Mouse (Mus musculus): ENCODE measurements at regions not wholly inside any gene's neighbourhood (a gene's known extent, or its start where the extent isn't known, plus 50 kb on each side); places are given as distances from the start of the nearest gene placed in this dataset.

GRCm38 (mm10) chr8:96393024-96393423 is 504.7 kb upstream of the Got2 start:
- 86% methylated on average over 4 of the region's 4 CpGs for WGBS
- Histone ChIP-seq H3K27ac (ENCODE audit: low read depth, low read length) (no peak overlapping the region), H3K9me3 (ENCODE audit: control insufficient read depth, low read length) (no peaks in the 10 kb centered on the region), H3K4me2 (replicated peaks; ENCODE audit: low read depth, low read length) (no peak overlapping the region), H3K27me3 (ENCODE audit: control insufficient read depth, insufficient read depth, low read length) (no peaks in the 10 kb centered on the region), H3K4me1 (ENCODE audit: control insufficient read depth, insufficient read depth, low read length) (no peaks in the 10 kb centered on the region), H3K4me3 (ENCODE audit: low read length) (no peak overlapping the region), H3K36me3 (ENCODE audit: control insufficient read depth, insufficient read depth, low read length) (no peaks in the 10 kb centered on the region), H3K9ac (ENCODE audit: low read depth, low read length) (no peak overlapping the region)
- ATAC-seq (ENCODE audit: low FRiP score, low TSS enrichment) = no peak

- Histone ChIP-seq H3K27ac (ENCODE audit: low read depth, low read length) (no peak overlapping the region), H3K9ac (ENCODE audit: low read depth, low read length) (no peak overlapping the region), H3K27me3 (ENCODE audit: control insufficient read depth, insufficient read depth, low read length) (no peaks in the 10 kb centered on the region), H3K9me3 (ENCODE audit: control insufficient read depth, low read length) (peaks cover 3% of the 10 kb centered on the region; the same call in 1 of the 2 replicates), H3K4me3 (ENCODE audit: low read length) (no peak overlapping the region), H3K4me1 (ENCODE audit: control insufficient read depth, insufficient read depth, low read length) (no peaks in the 10 kb centered on the region), H3K4me2 (replicated peaks; ENCODE audit: low read depth, low read length) (no peak overlapping the region), H3K36me3 (ENCODE audit: control insufficient read depth, insufficient read depth, low read length) (no peaks in the 10 kb centered on the region)
- ATAC-seq (ENCODE audit: low FRiP score, low TSS enrichment) = no peak
- 81% methylated on average over 3 of the region's 3 CpGs for WGBS
Measured at GRCm38 (mm10) chr8:96389251-96389650, 500.9 kb upstream of the Got2 start.

GRCm38 (mm10) chr8:96370500-96370899 is 482.2 kb upstream of the Got2 start:
- H3K4me2 ChIP-seq (replicated peaks; ENCODE audit: low read depth, low read length) = no peak overlapping the region
- H3K9ac ChIP-seq (ENCODE audit: low read depth, low read length) = no peak overlapping the region
- no peaks in the 10 kb centered on the region for H3K4me1 ChIP-seq (ENCODE audit: control insufficient read depth, insufficient read depth, low read length)
- H3K4me3 ChIP-seq (ENCODE audit: low read length) = no peak overlapping the region
- 91% methylated on average over 9 of the region's 9 CpGs for WGBS
- H3K27me3 ChIP-seq (ENCODE audit: control insufficient read depth, insufficient read depth, low read length) = no peaks in the 10 kb centered on the region
- H3K27ac ChIP-seq (ENCODE audit: low read depth, low read length) = no peak overlapping the region
- no peaks in the 10 kb centered on the region for H3K36me3 ChIP-seq (ENCODE audit: control insufficient read depth, insufficient read depth, low read length)
- no peaks in the 10 kb centered on the region for H3K9me3 ChIP-seq (ENCODE audit: control insufficient read depth, low read length)
- no peak for ATAC-seq (ENCODE audit: low FRiP score, low TSS enrichment)

GRCm38 (mm10) chr8:96362853-96363445 is 474.6 kb upstream of the Got2 start:
- H3K4me1 ChIP-seq (ENCODE audit: control insufficient read depth, insufficient read depth, low read length) = no peaks in the 10 kb centered on the region
- no peaks in the 10 kb centered on the region for H3K27me3 ChIP-seq (ENCODE audit: control insufficient read depth, insufficient read depth, low read length)
- WGBS = 23% methylated on average over 14 of the region's 14 CpGs
- H3K36me3 ChIP-seq (ENCODE audit: control insufficient read depth, insufficient read depth, low read length) = no peaks in the 10 kb centered on the region
- H3K4me2 ChIP-seq (replicated peaks; ENCODE audit: low read depth, low read length) = no peak overlapping the region; the same call in 1 of the 2 replicates
- ATAC-seq (ENCODE audit: low FRiP score, low TSS enrichment) = peak; percentile 76
- no peaks in the 10 kb centered on the region for H3K9me3 ChIP-seq (ENCODE audit: control insufficient read depth, low read length)
- H3K9ac ChIP-seq (ENCODE audit: low read depth, low read length) = no peak overlapping the region
- no peak overlapping the region for H3K4me3 ChIP-seq (ENCODE audit: low read length)
- no peak overlapping the region for H3K27ac ChIP-seq (ENCODE audit: low read depth, low read length)

- WGBS = 75% methylated on average over 6 of the region's 6 CpGs
- ATAC-seq (ENCODE audit: low FRiP score, low TSS enrichment) = no peak
- Histone ChIP-seq H3K4me2 (replicated peaks; ENCODE audit: low read depth, low read length) (no peak overlapping the region), H3K4me1 (ENCODE audit: control insufficient read depth, insufficient read depth, low read length) (no peaks in the 10 kb centered on the region), H3K27ac (ENCODE audit: low read depth, low read length) (no peak overlapping the region), H3K27me3 (ENCODE audit: control insufficient read depth, insufficient read depth, low read length) (no peaks in the 10 kb centered on the region), H3K36me3 (ENCODE audit: control insufficient read depth, insufficient read depth, low read length) (no peaks in the 10 kb centered on the region), H3K9me3 (ENCODE audit: control insufficient read depth, low read length) (no peaks in the 10 kb centered on the region), H3K4me3 (ENCODE audit: low read length) (no peak overlapping the region), H3K9ac (ENCODE audit: low read depth, low read length) (no peak overlapping the region)
Measured at GRCm38 (mm10) chr8:96350531-96351069, 462.3 kb upstream of the Got2 start.

GRCm38 (mm10) chr8:96349503-96349902 is 461.2 kb upstream of the Got2 start:
- Histone ChIP-seq H3K4me2 (replicated peaks; ENCODE audit: low read depth, low read length) (no peak overlapping the region), H3K4me3 (ENCODE audit: low read length) (no peak overlapping the region), H3K9ac (ENCODE audit: low read depth, low read length) (no peak overlapping the region), H3K9me3 (ENCODE audit: control insufficient read depth, low read length) (no peaks in the 10 kb centered on the region), H3K27ac (ENCODE audit: low read depth, low read length) (no peak overlapping the region), H3K36me3 (ENCODE audit: control insufficient read depth, insufficient read depth, low read length) (no peaks in the 10 kb centered on the region), H3K27me3 (ENCODE audit: control insufficient read depth, insufficient read depth, low read length) (no peaks in the 10 kb centered on the region), H3K4me1 (ENCODE audit: control insufficient read depth, insufficient read depth, low read length) (no peaks in the 10 kb centered on the region)
- no peak for ATAC-seq (ENCODE audit: low FRiP score, low TSS enrichment)
- 80% methylated on average over 6 of the region's 6 CpGs for WGBS

- H3K9me3 ChIP-seq (ENCODE audit: control insufficient read depth, low read length) = peaks cover 3% of the 10 kb centered on the region; the same call in 1 of the 2 replicates
- no peaks in the 10 kb centered on the region for H3K36me3 ChIP-seq (ENCODE audit: control insufficient read depth, insufficient read depth, low read length)
- WGBS = 91% methylated on average over 3 of the region's 3 CpGs
- no peaks in the 10 kb centered on the region for H3K27me3 ChIP-seq (ENCODE audit: control insufficient read depth, insufficient read depth, low read length)
- no peaks in the 10 kb centered on the region for H3K4me1 ChIP-seq (ENCODE audit: control insufficient read depth, insufficient read depth, low read length)
- no peak overlapping the region for H3K4me3 ChIP-seq (ENCODE audit: low read length)
- ATAC-seq (ENCODE audit: low FRiP score, low TSS enrichment) = no peak
- no peak overlapping the region for H3K27ac ChIP-seq (ENCODE audit: low read depth, low read length)
- H3K4me2 ChIP-seq (replicated peaks; ENCODE audit: low read depth, low read length) = no peak overlapping the region
- H3K9ac ChIP-seq (ENCODE audit: low read depth, low read length) = no peak overlapping the region
Measured at GRCm38 (mm10) chr8:96340702-96341101, 452.4 kb upstream of the Got2 start.

GRCm38 (mm10) chr8:96318367-96318766 is 430.0 kb upstream of the Got2 start:
- Histone ChIP-seq H3K4me2 (replicated peaks; ENCODE audit: low read depth, low read length) (no peak overlapping the region), H3K9me3 (ENCODE audit: control insufficient read depth, low read length) (no peaks in the 10 kb centered on the region), H3K9ac (ENCODE audit: low read depth, low read length) (no peak overlapping the region), H3K4me3 (ENCODE audit: low read length) (no peak overlapping the region), H3K4me1 (ENCODE audit: control insufficient read depth, insufficient read depth, low read length) (no peaks in the 10 kb centered on the region), H3K27me3 (ENCODE audit: control insufficient read depth, insufficient read depth, low read length) (no peaks in the 10 kb centered on the region), H3K27ac (ENCODE audit: low read depth, low read length) (no peak overlapping the region), H3K36me3 (ENCODE audit: control insufficient read depth, insufficient read depth, low read length) (no peaks in the 10 kb centered on the region)
- 72% methylated on average over 5 of the region's 5 CpGs for WGBS
- no peak for ATAC-seq (ENCODE audit: low FRiP score, low TSS enrichment)

GRCm38 (mm10) chr8:96308989-96309718 is 420.8 kb upstream of the Got2 start:
- WGBS = 84% methylated on average over 12 of the region's 12 CpGs
- Histone ChIP-seq H3K4me3 (ENCODE audit: low read length) (no peak overlapping the region), H3K36me3 (ENCODE audit: control insufficient read depth, insufficient read depth, low read length) (no peaks in the 10 kb centered on the region), H3K4me1 (ENCODE audit: control insufficient read depth, insufficient read depth, low read length) (no peaks in the 10 kb centered on the region), H3K9me3 (ENCODE audit: control insufficient read depth, low read length) (no peaks in the 10 kb centered on the region), H3K27me3 (ENCODE audit: control insufficient read depth, insufficient read depth, low read length) (no peaks in the 10 kb centered on the region), H3K9ac (ENCODE audit: low read depth, low read length) (no peak overlapping the region), H3K4me2 (replicated peaks; ENCODE audit: low read depth, low read length) (no peak overlapping the region), H3K27ac (ENCODE audit: low read depth, low read length) (no peak overlapping the region)
- no peak for ATAC-seq (ENCODE audit: low FRiP score, low TSS enrichment)
